Mouse (Mus musculus) liver, adult (tissue): Measurements from ENCODE around the gene Fli1.

Experiments used
- GATA4 ChIP-seq: IDR thresholded peaks from 2 replicates; pipeline ENCODE4 v1.6.1; 2014; ENCODE audit warnings: mild to moderate bottlenecking, low read length; ENCODE audit not compliant: insufficient replicate concordance

Fli1 gene

DNA sequence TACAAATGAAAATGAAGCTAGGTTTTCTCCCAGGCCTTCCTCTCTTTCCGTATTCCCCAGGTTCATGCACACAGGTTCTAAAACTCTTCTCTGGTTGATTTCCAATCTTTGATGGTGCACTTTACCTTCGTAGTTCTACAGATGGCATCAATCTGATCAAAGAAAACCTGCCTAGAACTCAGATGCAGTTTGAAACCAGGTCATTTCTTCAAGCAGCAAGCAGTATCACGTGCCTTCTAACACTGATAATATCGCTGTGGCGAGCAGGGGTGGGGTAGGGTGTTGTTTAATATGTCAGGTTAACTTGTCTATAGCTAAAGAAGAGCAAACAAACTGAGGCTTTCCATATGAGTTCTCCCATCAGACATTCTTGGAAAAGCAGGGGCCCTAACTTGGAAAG lies 4.5 kb downstream of the Fli1 start:
- no peak for TF ChIP-seq GATA4

DNA sequence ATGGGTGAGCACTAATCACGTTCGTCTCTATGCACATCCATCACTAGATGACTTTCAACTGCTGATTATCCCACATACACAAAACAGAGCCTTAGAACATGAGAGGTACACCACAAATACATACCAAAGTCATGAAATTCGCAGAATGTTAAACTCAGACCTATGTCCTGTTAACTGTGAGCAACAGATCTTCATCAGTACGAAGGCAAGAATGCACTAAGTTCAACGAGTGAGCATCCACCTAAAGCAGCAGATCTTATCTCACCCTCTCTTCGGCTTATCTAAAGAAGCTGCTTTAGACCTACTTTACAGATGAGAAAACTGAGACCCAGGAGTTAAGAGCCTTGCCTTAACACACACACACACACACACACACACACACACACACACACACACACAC lies 5.0 kb downstream of the Fli1 start:
- no peak for TF ChIP-seq GATA4

DNA sequence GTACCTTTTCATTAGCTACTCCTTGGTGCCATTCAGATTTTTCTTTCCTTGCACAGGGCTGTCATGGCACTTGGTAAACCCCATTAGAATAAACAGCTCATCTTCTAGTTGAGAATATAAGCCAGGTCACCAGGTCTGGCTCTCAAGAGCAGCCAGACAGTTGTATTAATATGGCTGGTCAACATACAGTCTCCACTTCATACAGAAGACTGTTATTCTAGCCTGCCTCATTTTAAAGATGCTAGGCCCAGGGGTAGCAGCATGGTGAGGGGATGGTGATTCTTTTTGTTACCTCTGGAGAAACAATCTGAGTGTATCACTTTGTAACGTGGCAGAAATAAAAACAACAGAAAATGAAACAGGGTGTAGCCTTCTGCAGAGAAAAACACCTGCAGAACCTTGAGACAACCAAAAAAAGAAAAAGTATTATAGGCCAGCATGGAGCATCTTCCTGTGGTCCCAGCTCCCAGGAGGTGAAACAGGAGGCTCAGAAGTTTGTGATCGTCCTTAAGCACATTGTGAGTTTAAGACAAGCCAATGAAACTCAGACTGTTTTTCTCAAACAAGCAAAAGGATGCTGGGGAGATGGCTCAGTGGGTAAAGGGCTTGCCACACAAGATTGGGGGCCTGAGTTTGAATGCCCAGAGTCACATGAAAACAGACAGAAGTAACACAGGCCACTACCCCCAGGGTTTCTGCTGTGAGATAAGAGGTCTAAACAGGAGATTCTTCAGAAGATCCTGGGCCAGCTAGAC lies 7.3 kb downstream of the Fli1 start:
- no peak for TF ChIP-seq GATA4

DNA sequence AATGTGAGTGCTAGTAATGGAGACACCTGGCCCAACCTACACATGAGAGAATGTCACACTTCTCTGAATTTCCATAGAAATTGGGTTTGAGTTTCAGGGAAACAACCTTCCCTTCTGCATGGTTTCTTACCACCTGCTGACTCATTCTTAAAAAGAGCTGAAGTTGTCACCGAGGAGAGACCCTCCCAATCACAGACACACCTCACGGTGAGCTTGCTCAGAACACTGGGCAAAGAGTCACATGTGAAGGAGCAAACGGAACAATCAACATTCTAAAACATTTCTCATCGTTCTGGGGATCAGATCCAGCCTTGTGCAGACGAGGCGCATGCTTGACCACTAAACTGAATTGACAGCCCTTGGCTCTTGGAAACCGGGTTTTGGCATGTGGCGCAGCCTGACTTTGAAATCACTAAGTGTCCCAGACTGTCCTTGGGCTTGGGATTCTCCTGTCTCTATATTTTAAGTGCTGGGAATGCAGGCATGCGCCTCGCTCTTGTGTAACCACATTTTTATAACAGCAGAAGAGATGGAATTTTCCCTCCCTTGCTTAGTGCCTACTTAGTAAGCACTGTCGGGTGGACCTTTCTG lies 8.5 kb downstream of the Fli1 start:
- no peak for TF ChIP-seq GATA4

DNA sequence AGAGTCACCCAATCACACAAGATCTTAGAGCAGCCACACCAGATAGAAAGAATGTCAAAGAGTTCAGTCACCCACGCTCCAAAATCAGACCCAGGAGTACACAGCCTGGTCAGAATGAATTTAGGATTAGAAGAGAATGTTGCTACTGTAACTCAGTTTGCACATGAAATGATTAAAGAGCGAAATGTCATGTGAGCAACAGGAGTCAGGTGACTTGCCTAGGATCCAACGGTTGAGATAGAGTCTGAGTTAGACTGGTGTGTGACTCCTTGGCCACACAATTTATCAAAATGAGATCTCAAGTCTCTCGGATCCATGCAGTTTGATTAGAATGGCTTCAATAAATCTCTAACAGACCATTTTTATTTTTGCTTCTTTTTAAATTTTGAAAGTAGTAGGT lies 11.1 kb downstream of the Fli1 start:
- TF ChIP-seq GATA4 = no peak

DNA sequence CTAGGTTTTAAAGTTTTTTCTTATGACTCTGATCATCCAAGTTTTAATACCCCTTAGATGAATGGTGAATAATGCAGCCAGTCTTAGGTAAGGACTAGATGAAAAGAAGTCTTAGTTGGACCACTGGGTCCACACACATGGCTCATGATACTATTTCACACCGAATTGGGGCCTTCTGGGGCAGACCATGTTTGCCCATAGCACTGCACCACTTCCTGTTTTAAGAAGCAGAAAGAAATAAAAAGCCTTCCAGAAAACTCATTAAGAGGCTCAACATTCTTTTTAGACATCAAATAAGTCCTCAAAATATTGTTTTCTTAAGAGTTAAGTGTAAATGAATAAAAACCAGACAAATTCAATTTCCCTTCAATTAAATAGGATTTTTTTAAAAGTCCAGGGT lies 11.7 kb downstream of the Fli1 start:
- no peak for TF ChIP-seq GATA4

DNA sequence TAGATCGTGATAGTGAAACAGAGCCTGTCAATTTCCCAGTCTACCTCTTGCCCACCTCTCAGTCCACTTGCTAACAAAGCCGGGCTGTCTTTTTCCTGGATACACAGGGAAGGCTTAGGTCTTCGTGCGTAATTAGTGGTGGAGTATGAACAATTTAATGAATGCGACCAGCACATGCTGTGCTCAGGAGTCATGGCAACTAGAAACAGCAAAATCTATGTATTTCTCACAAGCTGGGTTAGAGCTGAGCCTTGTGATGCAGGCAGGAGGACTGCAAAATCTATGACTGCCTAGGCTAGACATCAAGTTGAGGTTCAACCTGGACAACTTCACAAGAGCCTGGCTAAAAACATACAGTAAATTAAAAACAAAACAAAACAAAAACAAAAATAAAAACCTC lies 12.5 kb downstream of the Fli1 start:
- no peak for TF ChIP-seq GATA4

DNA sequence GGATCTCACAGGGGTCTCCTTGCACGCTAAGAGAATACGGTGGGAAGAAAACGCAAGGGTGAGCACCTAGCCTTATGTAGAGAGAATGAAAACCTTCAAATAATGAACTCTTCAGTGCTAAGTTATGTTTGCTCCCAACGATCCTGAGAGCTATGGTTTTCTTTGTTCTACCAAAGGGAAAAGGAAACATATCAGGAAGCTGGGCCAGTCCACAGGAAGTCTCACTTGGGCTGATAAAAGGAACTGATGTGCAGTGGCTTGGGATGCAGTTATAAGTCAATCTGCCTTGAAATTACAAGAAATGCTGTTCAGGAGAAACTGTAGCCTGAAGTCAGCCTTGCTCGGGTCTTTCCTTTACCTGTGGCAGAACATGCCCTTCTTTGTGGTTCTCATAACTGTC lies 13.1 kb downstream of the Fli1 start:
- peak; percentile 79; the same call in 1 of the 2 replicates for TF ChIP-seq GATA4

DNA sequence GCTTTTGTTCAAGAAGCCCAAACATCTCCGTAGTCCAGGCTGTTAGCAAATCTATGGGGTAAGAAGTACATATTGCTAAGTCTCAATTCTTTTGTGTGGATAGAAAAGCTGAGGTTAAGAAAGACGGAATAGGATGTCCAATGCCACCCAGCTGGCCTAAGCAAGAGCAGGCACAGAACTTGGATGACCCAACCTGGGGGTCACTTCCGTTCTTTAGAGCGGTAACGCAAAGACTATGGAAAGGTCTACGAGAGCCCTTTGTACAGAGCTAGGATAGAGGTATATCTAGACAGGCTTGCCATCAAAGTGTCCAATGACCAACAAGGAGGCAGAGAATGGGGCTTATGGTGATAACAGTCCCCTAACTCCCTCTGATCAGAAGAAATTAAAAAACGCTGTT lies 15.3 kb downstream of the Fli1 start:
- TF ChIP-seq GATA4 = no peak

DNA sequence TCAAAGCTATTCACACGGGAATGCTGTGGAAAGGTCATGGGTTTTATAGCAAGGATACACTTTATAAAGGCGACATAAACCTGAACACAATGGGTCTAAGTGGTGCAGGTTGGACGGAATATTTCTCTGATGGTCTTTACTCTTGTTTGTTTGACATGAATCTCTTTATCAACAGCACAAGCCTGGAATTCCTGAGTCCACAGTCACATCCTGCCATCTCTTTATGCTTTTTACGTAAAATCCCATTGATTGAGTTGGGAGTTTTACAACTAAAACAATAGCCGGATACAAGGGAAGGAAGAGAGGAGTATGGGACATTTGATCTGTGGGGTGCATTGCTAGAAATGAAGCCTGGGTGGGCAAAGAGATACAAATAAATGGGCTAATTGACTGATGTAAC lies 16.9 kb downstream of the Fli1 start:
- TF ChIP-seq GATA4 = peak; percentile 75

DNA sequence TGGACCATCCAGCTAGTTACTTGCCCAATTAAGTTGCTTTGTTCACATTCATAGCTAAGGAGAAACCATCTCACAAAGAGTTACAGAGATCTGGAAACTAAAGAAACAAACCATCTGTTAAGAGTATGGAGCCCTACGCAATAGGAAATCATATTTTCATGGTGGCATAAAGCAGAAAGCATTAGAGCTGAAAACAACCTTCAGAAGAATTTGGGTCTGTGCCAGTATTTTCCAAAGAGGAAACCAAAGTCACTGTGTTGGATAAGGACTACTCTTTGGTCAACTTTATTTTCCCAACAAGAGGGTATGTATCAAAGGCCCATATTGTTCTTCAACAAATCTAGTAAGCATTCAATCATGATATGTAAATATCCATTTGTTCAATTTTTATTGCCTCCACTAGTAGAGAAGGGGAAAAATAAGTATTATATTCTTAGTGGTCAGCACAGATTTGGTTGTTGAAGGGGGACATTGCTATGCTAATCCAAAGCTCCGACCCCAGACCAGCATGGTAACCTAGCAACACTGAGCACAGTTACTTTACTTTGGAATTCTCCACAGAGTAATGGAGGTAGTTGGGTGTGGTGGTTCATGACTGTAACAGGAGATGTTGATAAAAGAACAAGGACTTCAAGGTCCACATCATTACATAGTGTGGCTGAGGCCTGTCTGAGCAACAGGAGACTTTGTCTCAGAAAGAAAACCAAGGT lies 20.0 kb downstream of the Fli1 start:
- no peak for TF ChIP-seq GATA4

DNA sequence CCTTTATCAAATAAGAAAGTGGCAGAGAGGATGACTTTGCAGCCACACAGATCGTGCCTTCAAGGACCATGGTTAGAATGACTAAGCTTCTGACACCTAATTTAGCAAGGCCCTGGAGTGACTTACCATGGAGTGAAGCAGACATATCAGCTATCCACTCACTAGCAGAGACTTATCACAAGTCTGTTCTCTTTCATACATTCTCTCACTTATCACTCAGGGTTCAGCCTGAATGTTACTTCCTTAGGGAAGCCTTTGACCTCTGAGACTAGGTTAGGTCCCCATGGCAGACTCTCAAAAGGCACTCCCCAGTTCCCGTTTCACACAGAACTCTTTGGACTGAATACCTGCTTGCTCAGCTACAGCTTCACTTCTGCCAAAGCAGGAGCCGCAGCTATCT lies 21.3 kb downstream of the Fli1 start:
- TF ChIP-seq GATA4 = peak; percentile 9; the same call in 1 of the 2 replicates

DNA sequence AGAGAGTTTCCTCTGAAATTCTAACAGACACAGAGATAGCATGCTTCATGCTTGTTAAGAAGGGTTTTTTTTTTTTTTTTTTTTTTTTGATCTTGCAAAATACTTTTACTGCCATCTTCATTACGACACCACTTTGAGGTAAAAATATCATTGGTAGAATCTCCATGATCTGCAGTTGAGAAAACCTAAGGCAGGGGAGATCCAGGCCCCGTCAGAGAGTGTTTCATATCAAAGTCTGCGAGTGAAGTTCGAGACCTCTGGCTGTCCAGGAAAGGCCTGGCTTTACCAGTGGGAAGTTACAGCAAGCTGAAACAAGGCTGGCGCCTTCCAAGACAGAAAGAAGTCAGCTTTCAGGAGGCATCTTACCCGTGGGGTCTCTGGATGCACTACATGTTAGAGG lies 21.8 kb downstream of the Fli1 start:
- no peak for TF ChIP-seq GATA4

DNA sequence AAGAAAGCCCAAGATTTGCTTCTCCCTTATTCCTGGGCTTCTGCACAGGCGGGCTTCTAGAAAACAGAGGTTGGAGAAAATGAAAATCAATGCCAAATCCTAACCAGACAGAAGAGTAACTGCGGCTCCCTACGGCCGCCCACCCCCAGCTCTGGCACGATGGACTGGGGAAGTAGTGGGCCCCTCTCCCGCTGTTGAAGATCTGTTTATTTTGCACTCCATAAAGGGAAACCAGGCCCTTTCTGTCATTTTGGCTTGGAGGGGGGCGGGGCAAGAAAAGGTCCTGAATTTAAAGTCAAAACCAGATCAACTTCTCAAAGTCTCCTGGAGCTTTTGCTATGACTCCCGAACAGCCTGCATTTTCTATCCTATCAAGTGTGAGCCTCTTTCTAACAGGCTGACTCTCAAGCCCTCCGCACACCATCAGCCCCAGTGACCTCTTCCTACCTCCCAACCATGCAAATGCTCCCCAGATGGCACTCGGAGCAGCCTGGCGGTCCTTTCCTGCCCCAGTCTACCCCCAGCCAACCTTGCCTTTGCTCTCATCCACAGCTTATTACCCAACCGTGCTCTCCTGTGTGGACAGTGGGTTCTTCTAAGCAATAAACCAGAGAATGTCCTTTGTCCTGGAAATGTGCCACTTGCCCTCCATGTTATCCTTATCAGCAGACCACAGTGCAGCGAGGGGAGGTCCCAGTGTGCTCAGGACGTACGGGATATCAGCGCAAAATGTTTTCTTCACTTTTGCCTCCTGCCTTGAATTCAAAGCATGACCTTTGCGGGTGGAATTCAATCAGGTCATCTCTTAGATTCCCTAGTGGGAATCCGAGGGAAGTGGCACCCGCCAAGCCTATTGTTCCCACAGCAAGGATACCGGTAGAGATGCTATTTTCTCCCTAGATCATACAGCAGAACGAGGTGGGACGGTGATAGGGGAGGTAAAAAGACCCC lies 23.3 kb downstream of the Fli1 start:
- peak; percentile 94 for TF ChIP-seq GATA4
